Mouse (Mus musculus) stomach, postnatal 0 days (tissue): ENCODE data around the gene 4930415O20Rik.

Source experiments
- CTCF ChIP-seq: IDR thresholded peaks from 2 replicates; pipeline ENCODE4 v1.5.1; 2016; ENCODE audit warnings: antibody characterized with exemption, low read depth, mild to moderate bottlenecking, moderate library complexity
- EP300 ChIP-seq: optimal IDR thresholded peaks from 2 replicates; pipeline ENCODE3; 2016; ENCODE audit warnings: antibody characterized with exemption

DNA sequence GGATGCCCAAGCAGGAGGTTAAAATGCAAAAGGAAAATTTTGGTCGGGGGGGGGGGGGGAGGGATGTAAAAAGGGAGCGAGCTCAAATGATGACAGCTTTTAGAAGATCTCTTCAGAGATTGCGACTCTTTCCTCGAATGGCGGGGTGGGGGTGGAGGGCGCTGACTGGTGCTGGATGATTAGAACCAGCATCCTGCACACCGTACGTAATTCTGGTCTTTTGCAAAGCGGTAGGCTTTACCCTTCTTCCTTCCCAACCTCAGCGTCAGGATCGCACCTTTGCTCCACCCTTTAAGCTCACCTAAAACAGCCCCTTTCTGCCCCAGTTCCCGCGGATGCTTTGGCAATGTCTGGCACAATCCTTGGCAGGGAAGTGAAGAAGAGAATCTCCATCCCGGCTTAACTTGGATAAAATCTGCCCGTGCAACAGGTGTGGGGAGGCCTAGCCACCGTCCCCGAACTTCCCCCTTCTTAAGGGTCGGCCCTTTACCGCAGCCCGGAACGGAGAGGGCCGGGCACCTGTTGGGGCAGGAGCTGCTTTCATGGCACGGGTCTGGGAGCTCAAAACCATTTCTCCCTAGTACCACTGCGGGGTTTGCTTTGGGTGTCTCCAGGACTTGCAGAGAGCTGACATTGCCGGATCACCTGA, 63.1 kb downstream of the 4930415O20Rik start:
- TF ChIP-seq CTCF (no peak), EP300 (no peak)
